8 mouse cellular contexts compared by ENCODE assay signal in genomic region chr13:115101355-115102191, GRCm38 (mm10). TPM values are rescaled to one million over a fixed set of nuclear protein-coding genes. Genes with fewer than 3 reads are reported as not detected.
DNase-seq lines count a peak whose midpoint lies in the region; ATAC-seq and TF ChIP-seq lines count a peak whose summit lies in the region.

Gene Gm49395 (minus strand): TSS chr13:115101921.
Gene Itga1 (minus strand): TSS chr13:115101964.

- peak within 1 kb of the TSS; percentile 61 for H3K9ac ChIP-seq in midbrain, embryonic 16.5 days (ENCODE audit: low read depth, low read length)

- under 1% methylated on average over 39 of the region's 39 CpGs for WGBS in midbrain, embryonic 16.5 days

- peak; percentile 75 for ATAC-seq in midbrain, embryonic 16.5 days

- TF ChIP-seq POLR2A in embryonic fibroblast, embryonic 13.5 days (IDR thresholded peaks at IDR 0.05; ENCODE audit: low read depth, low read length), result peak; percentile 71

- no peak for TF ChIP-seq CTCF in embryonic fibroblast, embryonic 13.5 days (IDR thresholded peaks at IDR 0.05; ENCODE audit: borderline replicate concordance, insufficient read depth, low read length)

- peak within 1 kb of the TSS; percentile 90 for H3K27ac ChIP-seq in embryonic fibroblast, embryonic 13.5 days (ENCODE audit: insufficient read depth, low read length)
- peak within 1 kb of the TSS; percentile 51; the same call in 1 of the 2 replicates for H3K27ac ChIP-seq in midbrain, embryonic 16.5 days (ENCODE audit: low read length)

- no peaks in the 10 kb centered on the region for H3K36me3 ChIP-seq in midbrain, embryonic 16.5 days (ENCODE audit: control insufficient read depth, insufficient read depth, low read length)
- no peaks in the 10 kb centered on the region for H3K36me3 ChIP-seq in splenic B cell, adult 2 months (ENCODE audit: control insufficient read depth, insufficient read depth, low read length, poor library complexity, severe bottlenecking)

- no peaks in the 10 kb centered on the region for H3K4me1 ChIP-seq in embryonic fibroblast, embryonic 13.5 days (ENCODE audit: control insufficient read depth, insufficient read depth, low read length)
- H3K4me1 ChIP-seq in midbrain, embryonic 16.5 days (ENCODE audit: control insufficient read depth, insufficient read depth, low read length), result peaks cover 9% of the 10 kb centered on the region; the same call in 1 of the 2 replicates

- peak within 1 kb of the TSS; percentile 77 for H3K4me2 ChIP-seq in midbrain, embryonic 16.5 days (ENCODE audit: low read length)

- H3K27me3 ChIP-seq in midbrain, embryonic 16.5 days (ENCODE audit: control insufficient read depth, insufficient read depth, low read depth, low read length), result peaks cover 16% of the 10 kb centered on the region
- H3K27me3 ChIP-seq in splenic B cell, adult 2 months (ENCODE audit: control insufficient read depth, insufficient read depth, low read length, poor library complexity, severe bottlenecking), result peaks cover 2% of the 10 kb centered on the region; the same call in 1 of the 2 replicates

- H3K9me3 ChIP-seq in midbrain, embryonic 16.5 days (replicated peaks; ENCODE audit: control insufficient read depth, low read length, poor library complexity, severe bottlenecking), result no peaks in the 10 kb centered on the region

- H3K4me3 ChIP-seq in embryonic fibroblast, embryonic 13.5 days (ENCODE audit: insufficient read depth, low read length), result peak within 1 kb of the TSS; percentile 48
- H3K4me3 ChIP-seq in midbrain, embryonic 16.5 days (ENCODE audit: low read depth, low read length), result peak within 1 kb of the TSS; percentile 49

- peak; percentile 11 to 27 for DNase-seq in left cerebral cortex, adult 18-20 months (ENCODE audit: low spot score in 2 of 2)
- no peak for DNase-seq in left cerebral cortex, adult 11 months (ENCODE audit: low spot score)
- peak; percentile 88 to 89 for DNase-seq in heart, adult 9 months (ENCODE audit: low spot score in 2 of 2)
- DNase-seq in kidney, adult 8-10 months, result peak; percentile 96
- DNase-seq in liver, result peak; percentile 70
- DNase-seq in splenic B cell, adult 2 months (ENCODE audit: low read depth, low spot score), result peak; percentile 18

RNA-seq across cellular contexts. Expression of gene Gm49395, which starts in this region (rescaled TPM):
- 1 to 10 TPM; 3.4 to 3.7 TPM for total RNA-seq in left cerebral cortex, adult 18-20 months (2021)
- polyA plus RNA-seq in embryonic fibroblast, embryonic 13.5 days (2011; ENCODE audit: insufficient read length, low read depth, missing spikeins), result 3.5 and 6.6 TPM in 2 replicates
- 1.8 and 2.9 TPM in 2 replicates for polyA plus RNA-seq in midbrain, embryonic 16.5 days (2015; fragmentation: Nextera tagmentation; extraction: Ambion mirVana)

RNA-seq across cellular contexts. Expression of gene Itga1, which starts in this region (rescaled TPM):
- total RNA-seq in left cerebral cortex, adult 18-20 months (2021), result 1 to 10 TPM; 5.6 to 6.7 TPM
- 17.9 and 23.1 TPM in 2 replicates for polyA plus RNA-seq in embryonic fibroblast, embryonic 13.5 days (2011; ENCODE audit: insufficient read length, low read depth, missing spikeins)
- 6.1 and 6.9 TPM in 2 replicates for polyA plus RNA-seq in midbrain, embryonic 16.5 days (2015; fragmentation: Nextera tagmentation; extraction: Ambion mirVana)
